Mouse (Mus musculus): ENCODE measurements around the gene Haus3.

Gene Haus3

GRCm38 (mm10) chr5:34105681-34106080 is 63.6 kb downstream of the Haus3 start:
- DNase-seq (ENCODE audit: low spot score): no peak

Data from retina, embryonic 14.5 days (tissue).